Mouse (Mus musculus) mature B cell (primary cell): ENCODE data around the gene Chp1.
"Not testable (repeated sequence)": the region's sequence is repeated elsewhere in the genome, so short reads cannot be mapped to it uniquely, and the experiment has no call there.

ENCODE experiments used
- in situ Hi-C: fragments of 300-500 bp; cut with MboI; formaldehyde crosslinking; loops from 2 replicates; pipeline ENCODE4 v1.14.3; 2019

The Chp1 gene

DNA sequence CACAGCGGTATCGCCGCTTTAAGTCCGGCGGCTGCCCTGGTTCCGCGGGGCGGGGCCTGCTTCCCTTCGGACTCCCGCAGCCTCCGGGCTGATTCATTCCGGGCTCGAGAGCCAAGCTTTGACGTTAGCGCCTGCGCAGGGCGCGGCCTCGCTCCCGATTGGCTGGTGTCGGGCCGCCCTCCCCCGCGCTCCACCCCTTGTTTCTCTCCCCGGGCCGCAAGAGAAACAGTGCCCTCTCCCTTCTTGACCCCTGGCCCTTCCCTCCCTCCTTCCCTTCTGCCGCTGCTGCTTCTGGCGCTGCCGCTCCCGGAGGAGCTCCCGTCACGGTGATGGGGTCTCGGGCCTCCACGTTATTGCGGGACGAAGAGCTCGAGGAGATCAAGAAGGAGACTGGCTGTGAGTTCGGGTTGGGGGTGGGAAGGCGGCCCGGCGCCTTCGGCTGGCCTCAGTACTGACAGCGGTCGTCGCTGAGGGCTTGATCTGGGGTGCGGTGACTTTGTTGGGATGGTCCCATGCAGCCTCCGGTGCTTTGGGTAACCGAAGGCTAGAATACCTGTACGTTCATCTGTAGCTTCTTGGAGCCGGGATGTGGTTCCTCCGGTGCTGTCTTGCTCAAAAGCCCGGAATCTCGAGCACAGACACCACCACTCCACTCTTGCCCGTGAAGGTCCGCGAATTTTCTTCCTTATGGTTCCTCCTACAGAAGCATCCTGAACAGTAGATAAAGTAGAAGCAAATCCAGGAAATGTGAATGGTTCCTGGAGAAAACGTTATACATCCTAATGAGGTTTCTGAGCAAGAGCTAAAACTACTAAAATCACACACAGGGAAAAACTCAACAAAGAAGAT lies at the start of gene Chp1, which contains the start of gene Exd1:
Gene Chp1 (plus strand): TSS at position 176 of the 849 bp plus-strand sequence.
Gene Exd1 (minus strand): TSS at position 106 of the 849 bp plus-strand sequence.
- in situ Hi-C loops, result no loop called here

GRCm38 (mm10) chr2:119498859-119499258 lies 48.6 kb upstream of the Chp1 start:
- in situ Hi-C loops, result no loop called here

DNA sequence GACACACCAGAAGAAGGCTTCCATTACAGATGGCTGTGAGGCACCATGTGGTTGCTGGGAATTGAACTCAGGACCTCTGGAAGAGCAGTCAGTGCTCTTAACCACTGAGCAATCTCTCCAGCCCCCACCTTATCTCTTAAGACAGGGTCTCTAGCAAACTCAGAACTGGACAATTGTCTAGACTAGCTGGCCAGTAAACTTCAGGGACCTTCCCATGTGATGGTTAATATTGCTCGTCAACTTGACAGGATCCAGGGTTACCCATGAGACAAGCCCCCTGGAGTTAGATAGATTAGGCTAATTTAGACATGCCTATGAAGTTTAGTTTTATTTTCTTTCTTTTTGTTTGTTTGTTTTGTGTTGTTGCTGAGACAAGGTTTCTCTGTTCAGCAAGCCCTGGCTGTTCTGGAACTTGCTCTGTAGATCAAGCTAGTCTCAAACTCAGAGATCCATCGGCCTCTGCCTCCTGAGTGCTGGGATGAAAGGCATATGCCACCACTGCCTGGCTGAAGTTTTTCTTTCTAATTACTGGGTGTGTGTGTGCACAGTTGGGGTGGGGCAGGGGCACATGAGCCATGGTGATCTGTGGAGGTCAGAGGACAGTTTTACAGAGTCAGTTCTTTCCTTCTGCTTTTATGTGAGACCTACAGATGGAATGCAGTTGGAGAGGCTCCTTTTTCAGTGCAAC lies 46.4 kb upstream of the Chp1 start:
- in situ Hi-C loops, result no loop called here

- in situ Hi-C loops, result no loop called here
Observed at GRCm38 (mm10) chr2:119507108-119507507, 40.4 kb upstream of the Chp1 start.

GRCm38 (mm10) chr2:119508518-119508917 lies 39.0 kb upstream of the Chp1 start:
- in situ Hi-C loops, result not testable (repeated sequence)

DNA sequence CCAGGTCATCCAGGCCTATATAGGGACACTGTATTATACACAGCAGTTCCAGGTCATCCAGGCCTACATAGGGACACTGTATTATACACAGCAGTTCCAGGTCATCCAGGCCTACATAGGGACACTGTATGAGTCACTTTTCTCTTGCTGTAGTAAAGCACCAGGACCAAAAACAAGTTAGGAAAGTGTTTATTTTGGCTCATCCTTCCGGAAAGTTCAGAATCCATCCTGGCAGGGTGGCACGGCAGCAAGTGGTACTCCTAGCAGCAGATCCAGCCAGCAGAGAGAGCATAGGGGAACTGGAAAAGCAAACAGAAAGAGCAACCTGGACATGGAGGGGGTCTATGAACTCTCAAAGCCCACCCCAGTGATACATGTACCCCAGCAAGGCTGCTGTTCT lies 36.6 kb upstream of the Chp1 start:
- in situ Hi-C loops, result no loop called here

- in situ Hi-C loops, result no loop called here
Observed at GRCm38 (mm10) chr2:119512292-119512691, 35.2 kb upstream of the Chp1 start.

DNA sequence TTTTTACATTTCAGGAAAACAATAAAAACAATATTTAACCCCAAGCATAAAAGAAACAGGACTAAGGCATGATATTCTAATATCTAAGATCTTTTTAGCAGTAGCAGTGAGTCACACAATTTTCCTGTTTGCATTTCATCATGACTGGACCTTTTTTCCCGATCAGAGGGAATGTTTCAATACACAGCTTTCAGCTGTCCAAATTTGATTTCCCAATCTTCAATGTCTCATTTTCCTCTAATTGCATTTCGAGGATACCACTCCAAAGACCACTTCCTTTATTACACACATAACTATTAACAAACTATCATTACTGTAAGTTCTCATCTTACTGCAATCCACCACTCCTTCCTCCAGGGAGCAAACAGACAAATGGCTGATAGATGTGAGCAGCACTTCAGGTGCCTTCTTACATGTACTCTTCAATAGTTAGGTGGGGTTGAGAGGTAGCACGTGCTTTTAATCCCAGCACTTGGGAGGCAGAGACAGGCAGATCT lies 33.4 kb upstream of the Chp1 start:
- in situ Hi-C loops, result no loop called here

- in situ Hi-C loops, result no loop called here
Observed at GRCm38 (mm10) chr2:119516811-119517210, 30.7 kb upstream of the Chp1 start.

DNA sequence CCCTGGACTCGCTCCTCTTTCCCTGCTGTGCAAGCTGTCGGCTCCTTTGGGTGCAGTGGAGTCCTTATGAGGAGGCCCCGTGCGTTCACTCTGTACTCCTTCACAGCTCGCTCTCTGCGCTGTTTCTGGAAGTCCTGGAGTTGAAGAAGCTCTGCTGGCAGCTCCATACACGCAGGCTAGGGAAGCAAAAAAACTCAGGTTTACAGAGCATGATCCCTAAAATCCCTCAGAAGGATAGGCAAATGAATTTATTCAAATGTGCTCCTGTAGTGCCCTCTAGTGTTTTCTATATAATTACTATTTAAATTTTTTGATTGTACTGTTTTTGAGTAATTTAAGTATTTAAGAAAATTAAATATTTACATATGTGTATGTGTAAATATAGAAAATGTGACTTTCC lies 26.9 kb upstream of the Chp1 start:
- in situ Hi-C loops, result no loop called here

DNA sequence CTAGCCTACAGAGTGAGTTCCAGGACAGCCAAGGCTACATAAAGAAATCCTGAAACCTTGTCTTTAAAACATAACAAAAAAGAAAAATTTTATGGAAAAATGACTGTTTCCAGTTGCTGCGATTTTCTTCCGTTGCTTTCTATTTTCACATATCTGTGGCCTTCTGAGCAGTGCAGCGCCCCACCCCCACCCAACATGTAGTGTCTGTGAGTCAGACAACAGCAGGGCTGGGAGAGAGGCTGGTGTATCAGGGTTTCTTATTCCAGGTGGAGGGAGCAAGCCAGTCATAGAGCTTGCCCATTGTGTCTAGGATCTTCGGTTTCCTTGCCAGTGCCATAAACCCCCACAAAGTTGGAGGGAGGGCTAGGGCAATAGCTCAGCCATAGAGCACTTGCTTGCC lies 23.7 kb upstream of the Chp1 start:
- in situ Hi-C loops, result no loop called here

DNA sequence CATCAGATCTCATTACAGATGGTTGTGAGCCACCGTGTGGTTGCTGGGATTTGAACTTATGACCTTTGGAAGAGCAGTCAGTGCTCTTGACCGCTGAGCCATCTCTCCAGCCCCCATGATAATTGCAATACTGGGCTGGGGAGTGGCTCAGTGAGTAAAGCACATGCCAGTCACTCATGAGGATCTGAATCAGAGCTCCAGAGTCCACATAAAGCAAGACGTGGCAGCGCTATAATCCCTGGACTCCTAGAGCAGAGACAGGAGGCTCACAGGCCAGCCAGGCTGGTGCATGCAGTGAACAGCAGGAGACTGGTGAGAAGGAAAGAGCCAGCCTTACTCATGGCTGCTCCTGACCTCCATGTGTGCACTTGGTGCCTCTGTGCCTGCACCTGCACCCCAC lies 22.1 kb upstream of the Chp1 start:
- in situ Hi-C loops, result no loop called here

DNA sequence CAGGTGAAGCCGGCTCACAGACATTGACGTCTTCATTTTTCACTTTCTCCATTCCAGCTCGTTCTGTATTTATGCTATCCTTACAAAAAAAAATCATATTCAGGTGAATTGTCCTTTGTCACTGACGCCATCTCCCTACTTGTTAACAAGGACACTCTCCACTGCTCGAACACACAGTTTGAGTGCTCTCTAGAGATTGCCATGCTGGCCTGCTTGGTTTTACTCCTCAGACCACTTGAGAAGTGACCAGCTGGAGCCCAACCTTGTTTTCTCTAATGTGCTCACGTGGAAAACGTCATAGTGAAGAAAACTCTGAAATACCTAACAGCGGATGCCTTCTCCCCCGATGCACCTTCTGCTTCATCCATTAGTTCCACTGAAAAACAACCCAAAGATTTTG lies 8.7 kb upstream of the Chp1 start:
- in situ Hi-C loops, result no loop called here

GRCm38 (mm10) chr2:119542106-119542505 lies 5.4 kb upstream of the Chp1 start:
- in situ Hi-C loops, result loop anchor here (5.0 kb wide), 1 partner anchor 50 kb away; no protein-coding TSS in a partner anchor

GRCm38 (mm10) chr2:119543656-119544055 lies 3.8 kb upstream of the Chp1 start:
- in situ Hi-C loops, result loop anchor here (5.0 kb wide), 1 partner anchor 49 kb away; no protein-coding TSS in a partner anchor

- in situ Hi-C loops, result no loop called here
Observed at GRCm38 (mm10) chr2:119546848-119547521, 512 bp upstream of the Chp1 start.

DNA sequence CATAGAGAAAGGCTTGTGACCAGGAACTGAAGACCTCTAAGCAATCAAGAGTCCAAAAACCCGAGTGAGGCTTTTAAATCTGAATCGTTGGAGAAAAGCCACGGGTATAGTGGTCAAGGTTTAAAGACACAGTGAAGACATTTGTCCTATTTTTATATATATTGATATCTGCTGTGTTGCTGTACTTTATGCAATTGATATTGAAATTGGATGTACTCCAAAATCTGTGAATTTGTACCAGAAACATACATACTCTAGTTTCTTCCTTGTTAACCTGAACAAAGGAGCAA lies 819 bp downstream of the Chp1 start:
- in situ Hi-C loops, result no loop called here

DNA sequence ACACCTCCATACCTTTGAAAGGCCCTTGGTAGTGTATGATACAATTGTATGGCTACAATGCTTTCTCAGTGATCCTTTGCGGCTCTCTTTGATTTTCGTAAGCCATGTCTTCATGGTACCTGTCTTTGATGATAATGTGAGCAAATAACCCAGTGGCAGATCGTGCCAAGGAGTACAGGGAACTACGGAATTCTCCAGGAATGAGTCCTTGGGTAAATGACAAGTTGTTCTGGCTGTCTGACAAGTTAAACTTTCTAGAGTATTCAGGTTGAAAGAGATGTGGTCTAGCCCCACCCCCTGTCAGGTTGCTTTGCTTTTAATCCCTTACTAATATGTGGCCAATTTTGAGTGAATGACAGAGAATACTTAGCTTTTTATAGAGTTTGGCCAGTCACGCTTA lies 1.2 kb downstream of the Chp1 start:
- in situ Hi-C loops, result no loop called here

DNA sequence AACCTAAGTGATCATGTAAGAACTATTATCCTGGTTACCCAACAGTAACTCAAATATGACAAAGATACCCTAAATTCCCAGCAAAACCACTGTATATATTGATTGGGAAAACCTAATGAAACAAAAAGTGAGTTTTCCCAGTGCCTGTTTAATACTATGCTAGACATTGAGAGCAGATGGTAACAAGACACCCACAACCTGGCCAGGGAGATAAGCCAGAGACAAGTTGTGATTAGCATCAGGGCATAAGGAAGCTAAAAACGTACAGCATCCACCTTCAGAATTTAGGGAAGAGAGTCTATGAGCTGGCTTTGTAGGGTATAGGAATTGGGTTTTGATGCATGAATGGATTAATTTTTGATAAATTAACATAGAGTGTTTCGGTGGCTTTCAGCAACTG lies 2.2 kb downstream of the Chp1 start:
- in situ Hi-C loops, result no loop called here

GRCm38 (mm10) chr2:119558039-119558438 lies 10.5 kb downstream of the Chp1 start:
- in situ Hi-C loops, result no loop called here

- in situ Hi-C loops, result no loop called here
Observed at GRCm38 (mm10) chr2:119558737-119559340, 11.3 kb downstream of the Chp1 start.

DNA sequence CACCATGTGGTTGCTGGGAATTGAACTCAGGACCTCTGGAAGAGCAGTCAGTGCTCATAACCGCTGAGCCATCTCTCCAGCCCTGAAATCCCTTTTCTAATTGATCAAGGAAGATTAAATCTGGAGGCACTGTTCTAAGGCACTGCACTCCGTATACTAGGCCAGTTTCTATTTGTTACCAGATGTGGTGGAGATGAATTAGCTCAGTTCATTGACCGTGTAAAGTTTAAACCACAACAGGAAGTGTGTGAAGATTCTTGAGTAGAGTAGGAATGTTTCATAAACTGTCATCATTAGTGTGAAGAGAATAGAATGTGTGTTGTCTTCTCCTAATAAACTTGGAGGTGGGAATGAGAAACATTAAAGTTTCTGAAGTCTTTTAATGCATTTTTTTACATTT lies 14.3 kb downstream of the Chp1 start:
- in situ Hi-C loops, result no loop called here
